Mouse (Mus musculus): ENCODE measurements around the gene Mllt11. TPM values are rescaled to one million over a fixed set of nuclear protein-coding genes. Genes with fewer than 3 reads are reported as not detected.

Mllt11 gene
- polyA plus RNA-seq, 1 experiment from 2014 or later: 65.8 TPM

DNA sequence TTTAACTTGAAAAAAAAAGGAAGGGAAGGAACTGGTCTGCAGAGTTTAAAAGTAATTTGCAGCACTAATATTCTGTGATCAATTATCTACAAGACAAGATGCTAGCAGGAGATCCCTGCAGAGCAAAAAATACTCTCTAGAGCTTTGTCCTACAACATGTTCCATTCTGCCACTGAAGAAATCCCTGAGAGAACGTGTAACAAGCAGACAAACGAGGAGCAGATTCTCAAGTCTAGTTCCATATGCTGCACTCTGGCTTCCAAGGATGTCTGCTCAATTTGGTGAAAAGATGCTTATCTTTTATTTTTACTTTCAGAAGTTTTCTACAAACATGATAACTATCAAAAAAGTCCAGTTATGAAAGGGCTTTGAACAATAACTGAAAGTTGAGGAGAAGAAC is 31.4 kb downstream of the Mllt11 start:
- DNase-seq (ENCODE audit: low read depth, low spot score): no peak
- ChIA-PET POLR2A (interaction anchor here (1.3 to 1.9 kb wide), 3 partner anchors 29 to 41 kb away, joined by 3 to 5 read pairs (median 4); partner anchors contain the start of gene Sema6c), CTCF (interaction anchor here (1.2 to 5.2 kb wide), 9 partner anchors 11 to 60 kb away, joined by 3 to 51 read pairs (median 8); partner anchors contain the start of genes Cdc42se1, Gabpb2, Sema6c and Tnfaip8l2)

DNA sequence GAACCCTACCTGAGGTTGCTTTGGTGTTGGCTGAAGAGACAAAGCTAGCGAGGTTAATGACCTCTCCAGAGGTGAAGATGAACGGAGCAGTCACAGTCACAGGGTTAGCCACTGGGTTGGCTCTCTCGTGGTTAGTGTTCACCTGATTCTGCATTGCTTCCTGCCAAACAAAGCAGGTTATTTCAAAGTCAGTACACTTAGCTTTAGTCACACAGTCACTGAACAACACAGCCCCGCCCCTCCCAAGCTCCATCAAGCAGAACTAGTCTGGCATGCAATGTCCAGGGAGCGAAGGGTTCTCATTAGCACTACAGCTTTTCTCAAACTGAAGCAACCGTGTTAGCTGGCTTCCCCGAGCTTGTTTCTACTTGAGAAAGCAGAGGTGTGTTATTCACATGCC is 31.8 kb downstream of the Mllt11 start:
- POLR2A ChIA-PET: interaction anchor here (1.3 to 1.9 kb wide), 3 partner anchors 29 to 40 kb away, joined by 3 to 5 read pairs (median 4); partner anchors contain the start of gene Sema6c
- peak; percentile 74 for DNase-seq (ENCODE audit: low read depth, low spot score)
- no peak for TF ChIP-seq CTCF (IDR thresholded peaks at IDR 0.05)
- peak; percentile 90 for ATAC-seq
- CTCF ChIA-PET: interaction anchor here (1.2 to 5.2 kb wide), 9 partner anchors 11 to 60 kb away, joined by 3 to 51 read pairs (median 8); partner anchors contain the start of genes Gabpb2, Sema6c and Tnfaip8l2
- H3K27me3 ChIP-seq: no peaks in the 10 kb centered on the region
- in situ Hi-C loops (cut with MboI; ENCODE audit: low pct_unique_long_range_greater_than_20kb): no loop called here

More for the DNA sequence above, 31.4 kb downstream of the Mllt11 start:
- in situ Hi-C loops (cut with MboI; ENCODE audit: low pct_unique_long_range_greater_than_20kb): no loop called here
- TF ChIP-seq CTCF (IDR thresholded peaks at IDR 0.05): no peak
- no peak for ATAC-seq
- no peaks in the 10 kb centered on the region for H3K27me3 ChIP-seq

DNA sequence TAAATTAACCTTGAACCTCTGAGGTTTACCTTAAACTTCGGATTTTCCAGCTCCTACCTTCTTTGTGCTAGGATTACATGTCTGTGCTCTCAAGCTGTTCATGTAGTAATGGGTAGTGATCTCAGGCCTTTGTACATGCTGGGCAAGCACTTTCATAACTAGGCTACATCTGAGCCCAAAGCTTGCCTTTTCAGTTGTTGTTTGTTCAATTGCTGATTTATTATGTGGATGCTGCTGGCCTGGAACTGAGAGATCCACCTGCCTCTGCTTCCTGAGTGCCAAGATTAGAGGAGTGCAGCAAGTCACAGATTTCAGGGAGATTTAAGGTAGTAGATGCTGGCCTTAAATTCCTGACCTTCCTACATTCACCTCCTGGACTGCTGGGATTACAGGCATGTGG is 32.9 kb downstream of the Mllt11 start:
- ChIA-PET CTCF (interaction anchor here (1.3 to 5.2 kb wide), 5 partner anchors 12 to 98 kb away, joined by 3 to 51 read pairs (median 8); partner anchors contain the start of gene Gabpb2), POLR2A (interaction anchor here (0.5 kb wide), 1 partner anchor 158 kb away, joined by 3 read pairs; no protein-coding TSS in a partner anchor)
- no peaks in the 10 kb centered on the region for H3K27me3 ChIP-seq
- in situ Hi-C loops (cut with MboI; ENCODE audit: low pct_unique_long_range_greater_than_20kb): no loop called here
- ATAC-seq: no peak
- no peak for DNase-seq (ENCODE audit: low read depth, low spot score)
- no peak for TF ChIP-seq CTCF (IDR thresholded peaks at IDR 0.05)

DNA sequence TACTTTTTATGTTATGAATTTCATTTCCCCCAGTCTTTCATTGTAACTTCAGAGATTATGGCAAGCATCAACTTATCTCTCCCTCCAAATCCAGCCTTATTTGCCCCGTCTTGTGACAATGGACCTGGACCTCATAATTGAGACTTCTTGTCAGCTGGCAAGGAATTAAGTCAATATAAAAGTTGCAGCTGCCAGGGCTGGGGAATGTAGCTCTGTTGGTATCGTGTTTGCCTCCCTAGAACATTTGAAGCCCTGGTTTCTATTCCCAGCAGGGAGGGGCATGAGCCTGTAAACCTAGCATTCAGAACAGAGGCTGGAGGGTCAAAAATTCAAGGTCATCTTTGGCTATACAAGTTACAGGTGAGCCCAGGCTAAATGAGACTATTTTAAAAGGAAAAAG is 36.2 kb downstream of the Mllt11 start:
- DNase-seq (ENCODE audit: low read depth, low spot score) (no peak), ATAC-seq (no peak)
- no peaks in the 10 kb centered on the region for H3K27me3 ChIP-seq
- in situ Hi-C loops (cut with MboI; ENCODE audit: low pct_unique_long_range_greater_than_20kb): no loop called here
- ChIA-PET POLR2A (interaction anchor here (0.8 to 1.7 kb wide), 3 partner anchors 14 to 25 kb away, joined by 3 to 6 read pairs (median 5); partner anchors contain the start of gene Gabpb2), CTCF (interaction anchor here (1.0 to 2.8 kb wide), 4 partner anchors 12 to 26 kb away, joined by 3 to 12 read pairs (median 4); partner anchors contain the start of gene Gabpb2)
- no peak for TF ChIP-seq CTCF (IDR thresholded peaks at IDR 0.05)

DNA sequence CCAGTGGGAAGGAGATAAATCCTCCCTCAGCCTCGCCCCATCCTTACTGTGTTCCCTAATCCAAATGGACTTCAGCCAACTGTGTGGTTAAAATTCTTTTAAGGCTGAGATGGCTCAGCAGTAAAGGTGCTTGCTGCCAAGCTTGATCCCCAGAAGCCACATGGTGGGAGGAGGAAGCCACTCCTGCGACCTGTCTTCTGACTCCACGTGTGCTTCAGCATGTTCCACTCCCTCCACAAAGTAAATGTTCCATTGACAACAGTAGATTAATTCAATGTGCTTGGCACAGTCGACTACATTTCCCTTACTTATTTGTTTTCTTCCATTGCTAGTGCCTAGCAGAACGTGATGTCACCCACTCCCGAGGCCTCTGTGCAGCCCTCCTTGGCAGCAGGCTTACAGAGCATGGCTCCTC is 37.2 kb downstream of the Mllt11 start:
- H3K27me3 ChIP-seq: no peaks in the 10 kb centered on the region
- DNase-seq (ENCODE audit: low read depth, low spot score) (peak; percentile 99), ATAC-seq (peak; percentile 93)
- in situ Hi-C loops (cut with MboI; ENCODE audit: low pct_unique_long_range_greater_than_20kb): no loop called here
- no peak for TF ChIP-seq CTCF (IDR thresholded peaks at IDR 0.05)
- CTCF ChIA-PET: interaction anchor here (1.2 to 1.9 kb wide), 3 partner anchors 9 to 52 kb away, joined by 3 to 5 read pairs (median 5); partner anchors contain the start of gene Gabpb2
- POLR2A ChIA-PET: interaction anchor here (0.7 to 1.7 kb wide), 2 partner anchors 13 to 156 kb away, joined by 3 to 5 read pairs; no protein-coding TSS in a partner anchor

DNA sequence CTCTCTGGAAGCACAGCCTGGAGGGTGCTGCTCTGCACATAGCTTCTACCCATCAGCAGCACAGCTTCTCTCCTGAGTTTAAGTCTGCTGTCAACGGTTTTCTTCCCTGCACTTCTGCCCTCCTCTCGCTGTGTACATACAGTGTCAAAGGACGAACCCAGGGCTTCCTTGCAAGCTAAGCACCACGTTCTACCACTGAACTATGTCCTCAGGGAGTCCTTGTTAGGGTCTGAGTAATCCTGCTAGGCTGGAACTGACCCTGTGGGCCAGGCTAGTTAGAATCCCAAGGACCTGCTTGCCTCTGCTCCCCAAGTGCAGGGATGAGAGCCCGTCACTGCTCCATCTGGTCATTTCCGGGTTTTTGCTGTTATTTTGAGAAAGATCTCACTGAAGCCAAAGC is 45.1 kb downstream of the Mllt11 start:
- ChIA-PET POLR2A (no interaction called here), CTCF (interaction anchor here (1.5 kb wide), 1 partner anchor 21 kb away, joined by 4 read pairs; no protein-coding TSS in a partner anchor)
- ATAC-seq: no peak
- in situ Hi-C loops (cut with MboI; ENCODE audit: low pct_unique_long_range_greater_than_20kb): no loop called here
- TF ChIP-seq CTCF (IDR thresholded peaks at IDR 0.05): no peak
- no peaks in the 10 kb centered on the region for H3K27me3 ChIP-seq
- DNase-seq (ENCODE audit: low read depth, low spot score): no peak

DNA sequence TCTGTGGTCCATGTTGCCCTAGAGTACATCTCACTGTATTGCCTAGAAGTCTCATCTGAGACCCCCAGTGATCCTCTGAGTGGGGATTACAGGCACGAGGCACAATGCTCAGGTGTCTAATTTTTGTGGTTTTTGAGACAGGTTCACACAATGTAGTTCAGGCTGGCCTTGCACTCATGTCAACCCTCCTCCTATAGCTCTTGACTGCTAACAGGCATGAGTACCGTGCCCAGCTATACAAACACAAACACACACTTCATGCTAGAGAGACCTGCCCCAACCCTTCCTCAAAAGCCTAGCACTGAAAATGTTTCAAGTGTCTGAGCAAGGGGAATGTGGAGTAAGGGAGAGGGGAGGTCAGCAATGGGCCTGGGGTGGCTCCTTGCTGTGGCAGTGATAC is 45.9 kb downstream of the Mllt11 start:
- no peaks in the 10 kb centered on the region for H3K27me3 ChIP-seq
- DNase-seq (ENCODE audit: low read depth, low spot score) (no peak), ATAC-seq (no peak)
- no peak for TF ChIP-seq CTCF (IDR thresholded peaks at IDR 0.05)
- ChIA-PET POLR2A (no interaction called here), CTCF (interaction anchor here (1.0 to 1.5 kb wide), 2 partner anchors 16 to 20 kb away, joined by 3 to 4 read pairs; no protein-coding TSS in a partner anchor)
- in situ Hi-C loops (cut with MboI; ENCODE audit: low pct_unique_long_range_greater_than_20kb): no loop called here

DNA sequence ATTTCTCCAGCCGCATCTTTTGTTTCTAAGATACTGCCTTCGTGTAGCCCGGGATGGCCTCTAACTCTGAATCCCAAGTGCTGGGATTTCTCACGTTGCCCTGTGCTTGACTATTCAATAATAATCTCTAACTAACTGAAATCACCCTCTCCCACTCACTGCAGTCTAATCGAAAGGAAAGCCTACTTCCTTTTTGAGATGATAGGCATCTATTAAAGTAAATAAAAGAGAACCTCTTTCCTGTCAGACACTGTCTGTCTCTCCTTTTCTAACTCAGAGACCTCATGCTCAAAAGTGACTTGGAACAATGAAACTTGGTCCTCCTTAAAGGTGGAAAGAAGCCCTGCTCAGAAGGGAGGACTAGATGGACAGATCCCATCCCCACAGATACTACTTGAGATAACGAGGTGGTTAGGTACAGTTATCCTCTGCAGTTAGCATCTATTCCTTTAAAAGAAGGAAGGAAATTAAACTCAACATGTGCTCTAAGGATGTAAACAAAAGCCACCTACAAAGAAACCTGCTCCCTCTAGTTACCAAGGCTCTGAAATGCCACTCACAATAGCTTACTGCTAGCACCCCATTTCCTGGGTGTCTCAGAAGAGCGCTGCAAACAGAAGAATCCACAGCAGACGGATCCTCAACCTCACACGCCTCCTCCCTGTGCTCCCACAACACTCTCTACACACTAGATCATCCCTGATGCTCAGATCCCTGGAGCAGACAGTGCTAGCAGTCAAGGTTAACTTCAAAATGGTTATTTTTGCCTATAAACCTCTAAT is 47.0 kb downstream of the Mllt11 start:
- DNase-seq (ENCODE audit: low read depth, low spot score) (no peak), ATAC-seq (no peak)
- POLR2A ChIA-PET: no interaction called here
- in situ Hi-C loops (cut with MboI; ENCODE audit: low pct_unique_long_range_greater_than_20kb): no loop called here
- TF ChIP-seq CTCF (IDR thresholded peaks at IDR 0.05): no peak
- CTCF ChIA-PET: interaction anchor here (1.0 to 1.1 kb wide), 2 partner anchors 9 to 42 kb away, joined by 3 to 4 read pairs; no protein-coding TSS in a partner anchor
- H3K27me3 ChIP-seq: no peaks in the 10 kb centered on the region

DNA sequence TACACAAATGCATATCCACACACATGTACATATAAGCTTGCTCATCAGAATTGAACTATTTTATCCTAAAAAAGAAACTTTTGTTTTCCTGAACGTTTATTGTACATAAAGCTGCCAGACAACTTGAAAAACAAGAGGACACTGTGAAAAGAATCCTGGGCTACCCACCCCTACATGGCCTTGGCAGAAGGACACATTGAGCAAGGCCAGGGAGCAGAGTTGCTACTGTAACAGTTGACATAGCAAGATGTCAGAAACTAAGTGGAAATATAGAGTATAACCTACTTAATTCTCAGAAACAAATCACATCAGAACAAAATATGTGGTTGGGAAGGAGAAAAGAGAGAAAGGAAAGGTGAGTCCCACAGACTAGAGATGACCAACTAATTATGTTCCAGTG is 50.1 kb downstream of the Mllt11 start:
- POLR2A ChIA-PET: interaction anchor here (0.5 to 2.0 kb wide), 2 partner anchors 9 to 13 kb away, joined by 3 to 5 read pairs; no protein-coding TSS in a partner anchor
- CTCF ChIA-PET: interaction anchor here (1.1 to 2.0 kb wide), 3 partner anchors 10 to 23 kb away, joined by 3 to 8 read pairs (median 5); no protein-coding TSS in a partner anchor
- in situ Hi-C loops (cut with MboI; ENCODE audit: low pct_unique_long_range_greater_than_20kb): no loop called here
- H3K27me3 ChIP-seq: no peaks in the 10 kb centered on the region
- DNase-seq (ENCODE audit: low read depth, low spot score) (no peak), ATAC-seq (no peak)
- TF ChIP-seq CTCF (IDR thresholded peaks at IDR 0.05): no peak

DNA sequence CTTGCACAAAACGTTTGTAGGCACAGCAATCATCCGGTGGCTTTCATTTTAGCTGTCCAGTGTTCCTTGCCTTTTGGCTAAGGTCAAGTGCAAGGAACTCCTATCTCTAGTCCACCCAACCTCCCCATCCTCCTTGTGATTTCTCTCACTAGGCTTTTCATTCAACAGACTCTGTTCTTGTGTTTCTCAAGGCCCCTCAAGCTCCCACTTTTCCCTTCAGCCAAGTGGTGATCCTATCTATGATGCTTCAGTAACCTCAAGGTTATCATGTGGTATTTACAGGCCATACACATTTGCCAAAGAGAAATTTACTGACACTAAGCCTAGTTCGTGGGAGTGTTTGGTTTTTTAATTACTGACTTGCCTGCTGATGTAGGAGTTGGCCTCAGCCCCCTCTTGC is 52.1 kb downstream of the Mllt11 start:
- CTCF ChIA-PET: interaction anchor here (0.8 to 1.9 kb wide), 6 partner anchors 9 to 37 kb away, joined by 3 to 8 read pairs (median 4); no protein-coding TSS in a partner anchor
- DNase-seq (ENCODE audit: low read depth, low spot score): no peak
- no peak for TF ChIP-seq CTCF (IDR thresholded peaks at IDR 0.05)
- no peaks in the 10 kb centered on the region for H3K27me3 ChIP-seq
- no peak for ATAC-seq
- in situ Hi-C loops (cut with MboI; ENCODE audit: low pct_unique_long_range_greater_than_20kb): no loop called here
- POLR2A ChIA-PET: interaction anchor here (1.3 to 1.8 kb wide), 2 partner anchors 10 to 31 kb away, joined by 4 to 6 read pairs; no protein-coding TSS in a partner anchor

Measured in Patski (cell line).